Mouse (Mus musculus) megakaryocyte, embryonic 14.5 days (primary cell): ENCODE results near the gene Sidt1. TPM values are rescaled to one million over a fixed set of nuclear protein-coding genes. Genes with fewer than 3 reads are reported as not detected.

ENCODE experiments used
- H3K27me3 ChIP-seq: replicated peaks from 2 replicates; pipeline ENCODE3; 2012; ENCODE audit warnings: inconsistent platforms
- H3K36me3 ChIP-seq: replicated peaks from 2 replicates; pipeline ENCODE3; 2012; ENCODE audit warnings: low read length, inconsistent platforms, mixed read lengths
- H3K4me1 ChIP-seq: 2 replicates; pipeline ENCODE4 v1.6.1; 2012; ENCODE audit warnings: inconsistent platforms
- H3K4me3 ChIP-seq: replicated peaks from 2 replicates; pipeline ENCODE3; 2012; ENCODE audit warnings: moderate library complexity, mild to moderate bottlenecking, inconsistent platforms
- H3K9me3 ChIP-seq: 2 replicates; pipeline ENCODE4 v1.6.1; 2012; ENCODE audit warnings: inconsistent platforms
- FLI1 ChIP-seq: IDR thresholded peaks from 2 replicates; pipeline ENCODE4 v1.6.1; 2012; ENCODE audit warnings: low read length, inconsistent platforms, mixed read lengths
- GATA1 ChIP-seq: IDR thresholded peaks from 3 replicates; pipeline ENCODE4 v1.6.1; 2012; ENCODE audit warnings: mixed read lengths, low read length, inconsistent platforms, borderline replicate concordance
- polyA plus RNA-seq: library from polyadenylated mRNA; stranded (reverse); fragments of >175 nt; gene quantifications from 2 replicates; pipeline ENCODE4 v1.2.3, GENCODE M21; 2012; ENCODE audit warnings: low replicate concordance; ENCODE audit not compliant: insufficient read depth

Gene Sidt1
- polyA plus RNA-seq, 1 experiment = not detected

- no peak overlapping the region for H3K4me3 ChIP-seq
- H3K27me3 ChIP-seq = peaks cover 20% of the 10 kb centered on the region
- H3K36me3 ChIP-seq = no peaks in the 10 kb centered on the region
- H3K4me1 ChIP-seq = peaks cover 6% of the 10 kb centered on the region
- peaks cover 13% of the 10 kb centered on the region for H3K9me3 ChIP-seq
- no peak for TF ChIP-seq FLI1
- no peak for TF ChIP-seq GATA1
These were observed 4.5 kb upstream of the Sidt1 start for GRCm38 (mm10) chr16:44337541-44337940.

DNA sequence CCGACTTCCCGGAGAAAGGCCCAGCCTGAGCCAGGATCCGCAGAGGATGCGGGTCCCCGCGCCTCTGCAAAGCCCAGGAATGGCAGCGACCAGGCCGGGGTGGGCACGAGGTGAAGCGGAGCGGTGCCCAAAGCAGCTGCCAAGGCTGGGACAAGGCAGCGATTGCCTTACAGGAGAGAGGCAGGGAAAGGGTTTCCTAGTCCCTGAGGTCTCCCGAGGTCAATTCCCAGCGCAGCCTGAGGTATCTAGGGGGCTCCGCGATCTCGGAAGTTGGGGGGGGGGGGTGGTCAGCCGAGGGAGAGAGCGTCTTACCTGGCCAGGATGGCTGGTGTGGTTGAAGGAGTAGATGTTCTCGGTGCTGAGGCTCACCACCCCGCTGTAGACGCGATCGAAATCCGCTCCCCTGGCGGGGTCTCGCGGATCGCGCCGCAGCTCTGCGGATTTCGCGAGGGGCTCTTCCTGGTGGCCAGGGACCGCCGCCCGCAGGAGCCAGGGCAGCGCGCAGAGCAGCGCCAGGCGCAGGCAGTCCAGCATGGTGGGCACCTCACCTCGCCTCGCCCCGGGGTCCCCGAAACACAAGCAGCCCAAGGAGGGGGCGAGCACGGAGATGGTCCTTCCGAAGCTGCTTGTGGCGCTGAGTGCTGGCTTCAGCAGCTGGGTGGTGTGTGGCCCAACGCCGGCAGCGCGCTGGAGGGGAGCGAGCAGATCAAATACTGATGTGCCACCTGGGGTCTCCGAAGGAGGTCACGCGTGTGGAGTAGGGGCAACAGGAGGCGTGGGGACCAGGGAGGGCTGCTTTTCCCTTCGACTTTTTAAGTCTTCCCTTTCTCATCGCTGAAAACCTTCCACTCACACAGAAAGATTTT, 768 bp downstream of the Sidt1 start:
- no peak for TF ChIP-seq FLI1
- no peak for TF ChIP-seq GATA1
- H3K4me3 ChIP-seq = peak overlapping the region; percentile 94
- peaks cover 43% of the 10 kb centered on the region for H3K27me3 ChIP-seq

DNA sequence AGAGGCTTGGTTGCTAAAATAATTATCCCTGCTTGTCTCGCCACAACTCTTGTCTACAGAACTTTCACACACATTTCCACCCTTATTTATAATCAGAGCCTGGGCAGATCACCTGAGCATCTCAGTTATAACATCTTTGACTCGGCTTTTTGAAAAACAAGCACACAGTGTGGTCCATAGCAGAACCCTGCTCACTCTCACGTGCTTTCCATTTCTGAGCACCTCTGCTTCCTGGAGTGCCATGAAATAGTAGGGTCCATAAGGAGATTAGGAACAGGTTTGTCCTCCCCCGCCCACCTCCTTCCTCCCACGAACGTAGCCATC, 1.4 kb downstream of the Sidt1 start:
- TF ChIP-seq FLI1 = no peak
- TF ChIP-seq GATA1 = no peak
- Histone ChIP-seq H3K4me1 (peaks cover 16% of the 10 kb centered on the region), H3K9me3 (peaks cover 20% of the 10 kb centered on the region), H3K36me3 (no peaks in the 10 kb centered on the region), H3K27me3 (peaks cover 43% of the 10 kb centered on the region), H3K4me3 (peak overlapping the region; percentile 94)

More for the DNA sequence above, 768 bp downstream of the Sidt1 start:
- no peaks in the 10 kb centered on the region for H3K36me3 ChIP-seq
- H3K4me1 ChIP-seq = peaks cover 16% of the 10 kb centered on the region
- H3K9me3 ChIP-seq = peaks cover 20% of the 10 kb centered on the region

- Histone ChIP-seq H3K4me1 (peaks cover 16% of the 10 kb centered on the region), H3K4me3 (no peak overlapping the region), H3K27me3 (peaks cover 43% of the 10 kb centered on the region), H3K9me3 (peaks cover 20% of the 10 kb centered on the region), H3K36me3 (no peaks in the 10 kb centered on the region)
- TF ChIP-seq FLI1 = no peak
- no peak for TF ChIP-seq GATA1
These were observed 1.8 kb downstream of the Sidt1 start for GRCm38 (mm10) chr16:44331154-44331553.

- Histone ChIP-seq H3K4me1 (peaks cover 16% of the 10 kb centered on the region), H3K4me3 (no peak overlapping the region), H3K9me3 (peaks cover 20% of the 10 kb centered on the region), H3K27me3 (peaks cover 43% of the 10 kb centered on the region), H3K36me3 (no peaks in the 10 kb centered on the region)
- TF ChIP-seq GATA1 (no peak), FLI1 (no peak)
These were observed 2.3 kb downstream of the Sidt1 start for GRCm38 (mm10) chr16:44330657-44331056.

GRCm38 (mm10) chr16:44328644-44329043, 4.4 kb downstream of the Sidt1 start:
- no peak overlapping the region for H3K4me3 ChIP-seq
- H3K9me3 ChIP-seq = peaks cover 11% of the 10 kb centered on the region
- H3K4me1 ChIP-seq = peaks cover 16% of the 10 kb centered on the region
- TF ChIP-seq FLI1 (no peak), GATA1 (no peak)
- H3K36me3 ChIP-seq = no peaks in the 10 kb centered on the region
- H3K27me3 ChIP-seq = peaks cover 34% of the 10 kb centered on the region

DNA sequence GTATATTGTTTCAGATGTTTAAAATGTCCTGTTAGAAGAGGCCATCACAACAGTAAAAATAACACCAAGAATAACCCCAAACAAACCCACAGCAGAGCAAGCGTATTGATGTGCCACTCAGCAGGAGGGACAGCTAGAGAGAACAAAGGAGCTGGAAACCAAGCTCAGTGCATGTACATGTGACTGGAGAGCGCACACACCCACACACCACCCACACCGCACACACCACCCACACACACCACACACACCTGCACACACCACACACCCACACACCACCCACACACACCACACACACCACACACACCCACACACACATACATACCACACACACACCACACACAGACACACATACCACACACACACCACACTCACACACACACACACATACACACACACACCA, 12.8 kb downstream of the Sidt1 start:
- TF ChIP-seq GATA1 (no peak), FLI1 (no peak)
- H3K27me3 ChIP-seq = no peaks in the 10 kb centered on the region
- no peaks in the 10 kb centered on the region for H3K36me3 ChIP-seq
- no peaks in the 10 kb centered on the region for H3K4me1 ChIP-seq
- H3K4me3 ChIP-seq = no peak overlapping the region
- no peaks in the 10 kb centered on the region for H3K9me3 ChIP-seq

DNA sequence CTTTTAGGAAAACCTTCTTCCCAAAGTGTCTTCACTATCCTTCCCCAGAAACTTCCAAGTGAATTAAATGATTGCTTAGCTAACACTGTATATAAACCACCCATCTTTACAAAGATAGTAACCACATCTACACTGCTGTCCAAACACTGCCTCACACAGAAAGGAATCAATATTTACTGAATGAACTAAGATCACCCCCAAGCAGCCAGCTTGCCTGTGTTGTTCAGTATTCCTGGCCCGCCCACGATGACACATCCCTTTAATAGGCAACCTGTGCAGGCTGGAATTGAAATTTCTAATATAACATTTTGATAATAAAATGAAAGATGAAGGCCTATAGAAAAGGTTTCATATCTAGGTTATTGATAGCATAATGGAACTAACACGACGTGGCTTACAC, 16.6 kb downstream of the Sidt1 start:
- TF ChIP-seq GATA1 = no peak
- TF ChIP-seq FLI1 = no peak
- Histone ChIP-seq H3K4me3 (no peak overlapping the region), H3K9me3 (no peaks in the 10 kb centered on the region), H3K4me1 (0 out of 2 replicates have a peak, but pooled peaks cover 4% of the 10 kb centered on the region), H3K27me3 (no peaks in the 10 kb centered on the region), H3K36me3 (no peaks in the 10 kb centered on the region)

- Histone ChIP-seq H3K4me3 (no peak overlapping the region), H3K36me3 (no peaks in the 10 kb centered on the region), H3K9me3 (no peaks in the 10 kb centered on the region), H3K4me1 (0 out of 2 replicates have a peak, but pooled peaks cover 4% of the 10 kb centered on the region), H3K27me3 (no peaks in the 10 kb centered on the region)
- no peak for TF ChIP-seq GATA1
- TF ChIP-seq FLI1 = no peak
These were observed 19.6 kb downstream of the Sidt1 start for GRCm38 (mm10) chr16:44313422-44313821.

DNA sequence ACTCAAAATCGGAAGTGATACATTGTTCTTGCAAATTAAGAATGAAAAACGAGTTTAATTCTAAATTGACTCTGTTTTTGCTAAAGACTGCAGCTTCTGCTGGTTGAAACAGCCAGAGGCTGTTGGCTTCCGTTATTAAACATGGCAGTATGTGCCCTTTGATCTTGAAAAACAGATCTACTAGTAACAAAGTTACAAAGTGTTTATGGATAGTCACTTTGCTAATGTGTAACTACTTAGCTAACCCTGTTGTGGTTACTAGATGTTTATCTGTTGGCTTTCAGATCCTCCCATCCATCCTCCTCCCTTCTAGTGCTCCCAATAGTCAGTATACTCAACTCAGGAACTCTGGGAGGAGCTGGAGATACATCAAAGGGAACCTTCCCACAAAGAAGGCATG, 27.4 kb downstream of the Sidt1 start:
- Histone ChIP-seq H3K4me3 (no peak overlapping the region), H3K36me3 (no peaks in the 10 kb centered on the region), H3K9me3 (no peaks in the 10 kb centered on the region), H3K27me3 (peaks cover 2% of the 10 kb centered on the region), H3K4me1 (no peaks in the 10 kb centered on the region)
- TF ChIP-seq GATA1 = no peak
- no peak for TF ChIP-seq FLI1

DNA sequence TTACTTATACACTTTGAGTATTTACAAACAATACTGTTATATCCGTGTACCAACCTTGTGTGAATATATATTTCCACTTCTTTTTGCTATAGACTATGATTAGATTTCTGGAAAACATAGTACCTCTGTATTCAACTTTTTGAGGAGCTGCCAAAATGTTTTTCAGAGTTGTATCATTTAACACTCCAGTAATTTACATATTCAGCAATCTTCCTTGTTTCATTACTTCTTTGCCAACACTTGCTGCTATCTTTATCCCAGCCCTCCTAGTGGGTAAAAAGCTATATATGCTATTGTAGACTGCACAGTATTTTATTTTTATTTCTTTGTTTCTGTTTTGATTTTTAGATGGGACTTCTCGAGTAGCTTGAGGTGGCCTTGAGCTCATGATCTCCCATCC, 29.2 kb downstream of the Sidt1 start:
- no peak overlapping the region for H3K4me3 ChIP-seq
- H3K9me3 ChIP-seq = peaks cover 7% of the 10 kb centered on the region; the same call in 1 of the 2 replicates
- no peaks in the 10 kb centered on the region for H3K36me3 ChIP-seq
- no peaks in the 10 kb centered on the region for H3K4me1 ChIP-seq
- TF ChIP-seq GATA1 = no peak
- no peak for TF ChIP-seq FLI1
- H3K27me3 ChIP-seq = peaks cover 2% of the 10 kb centered on the region
